Mouse (Mus musculus): Measurements from ENCODE around the gene Icam5.

DNA sequence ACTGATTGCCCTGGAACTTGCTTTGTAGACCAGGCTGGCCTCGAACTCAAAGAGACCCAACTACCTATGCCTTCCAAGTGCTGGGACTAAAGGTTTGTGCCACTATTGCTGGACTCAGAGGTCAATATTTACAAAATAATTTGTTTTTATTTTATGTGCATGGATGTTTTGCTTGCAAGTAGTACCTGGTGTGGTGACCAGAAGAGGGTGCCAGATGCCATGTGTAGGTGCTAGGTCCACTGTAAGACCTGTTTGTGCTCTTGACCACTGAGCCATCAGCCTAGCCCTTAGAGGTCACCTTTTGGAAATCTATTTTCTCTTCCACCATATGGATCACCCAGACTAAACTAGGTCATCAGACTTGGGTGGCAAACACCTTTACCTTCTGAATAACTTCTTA lies 9.1 kb upstream of the Icam5 start:
- TF ChIP-seq POLR2A (IDR thresholded peaks at IDR 0.05; ENCODE audit: low read depth, low read length) (no peak), CTCF (IDR thresholded peaks at IDR 0.05; ENCODE audit: borderline replicate concordance, insufficient read depth, low read length) (no peak; the same call in 1 of the 2 replicates)

Measured in embryonic fibroblast, embryonic 13.5 days (primary cell).